Mouse (Mus musculus) kidney, postnatal 36 days (tissue): ENCODE measurements around the gene Poc1b.
"Not testable (repeated sequence)": the region's sequence is repeated elsewhere in the genome, so short reads cannot be mapped to it uniquely, and the experiment has no call there.

Experiments used
- DNase-seq, 2 experiments: peaks; one replicate each; pipeline ENCODE4 v3.0.0; 2021 to 2022; ENCODE audit warnings: mixed read lengths in 2 of 2

Poc1b gene

DNA sequence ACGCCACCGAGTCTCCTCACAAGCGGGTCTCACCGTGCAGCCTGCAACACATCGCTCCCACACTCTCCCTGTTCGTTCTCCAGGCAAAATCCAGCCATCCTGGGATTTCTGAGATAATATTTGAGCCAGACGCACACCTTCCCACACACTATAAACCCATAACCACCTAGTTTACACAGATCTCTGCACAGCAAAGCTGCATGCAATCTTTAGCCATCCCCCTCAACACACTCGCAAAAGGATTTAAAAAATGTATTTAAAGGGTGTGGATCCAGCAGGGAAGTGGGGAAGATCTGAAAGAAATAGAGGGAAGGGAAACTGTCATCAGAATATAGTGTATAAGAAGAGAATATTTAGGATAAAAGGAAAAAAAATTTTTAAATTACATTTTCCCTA lies 9.4 kb downstream of the Poc1b start:
- DNase-seq: no peak

DNA sequence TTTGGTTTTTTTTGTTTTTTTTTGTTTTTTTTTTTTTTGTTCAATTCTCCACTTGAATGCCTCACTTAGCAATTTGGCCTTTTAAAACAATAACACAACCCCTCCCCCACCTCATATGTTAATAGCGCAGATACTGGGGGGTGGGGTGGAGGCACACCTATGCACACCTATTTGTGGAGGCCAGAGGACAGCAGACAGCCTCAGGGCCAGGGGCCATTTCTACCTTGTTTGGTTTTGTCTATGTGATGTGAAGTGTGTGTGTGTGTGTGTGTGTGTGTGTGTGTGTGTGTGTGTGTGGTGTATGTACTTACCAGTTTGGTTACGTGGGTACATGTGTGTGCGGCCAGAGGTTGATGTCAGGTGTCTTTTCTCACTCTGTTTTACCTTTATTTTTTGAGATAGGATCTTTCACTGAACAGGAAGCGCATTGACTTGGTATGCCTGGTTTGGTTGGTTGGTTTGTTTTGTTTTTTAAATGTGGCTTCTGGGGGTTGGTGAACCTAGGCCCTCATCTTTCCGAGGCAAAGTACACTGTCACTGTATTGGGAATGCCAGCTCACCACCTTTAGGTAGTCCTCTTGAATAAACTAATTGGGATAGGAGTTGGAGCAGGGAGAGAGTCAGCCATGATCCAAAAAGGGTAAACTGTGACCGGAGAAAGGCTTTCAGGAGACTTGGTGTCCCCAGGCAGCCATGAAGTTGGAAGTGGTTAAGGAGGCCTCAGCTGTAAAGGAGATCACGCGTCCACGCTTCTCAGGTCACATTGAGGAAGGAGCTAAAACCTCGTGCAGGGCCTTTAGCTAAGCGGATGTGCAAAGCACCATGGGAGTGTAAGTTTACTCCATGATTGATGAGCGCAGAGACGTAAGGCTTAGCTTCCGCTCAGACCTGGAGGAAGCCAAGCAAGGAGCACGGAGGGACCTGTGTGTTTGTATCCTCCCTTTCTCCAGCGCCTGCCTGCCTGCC lies 10.1 kb downstream of the Poc1b start:
- no peak for DNase-seq

DNA sequence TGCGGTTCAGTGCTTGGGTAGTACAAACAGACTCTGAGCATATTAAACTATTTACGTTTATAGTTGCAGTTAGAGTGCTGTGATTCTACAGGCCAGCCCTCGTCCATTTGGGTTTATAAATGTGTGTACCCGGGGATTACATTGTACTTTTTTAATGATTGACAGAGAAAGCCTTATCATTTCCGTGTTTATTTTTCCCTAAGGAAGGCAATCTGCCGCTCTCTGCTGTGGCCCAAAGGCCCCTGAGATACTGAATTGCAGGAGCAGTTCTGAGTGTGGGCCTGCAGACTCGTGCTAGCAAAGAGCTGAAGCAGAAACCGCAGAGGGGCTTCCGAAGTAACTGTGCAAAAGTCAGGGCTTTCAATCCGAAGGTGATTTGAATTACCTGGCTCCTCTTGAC lies 11.0 kb downstream of the Poc1b start:
- DNase-seq: no peak

DNA sequence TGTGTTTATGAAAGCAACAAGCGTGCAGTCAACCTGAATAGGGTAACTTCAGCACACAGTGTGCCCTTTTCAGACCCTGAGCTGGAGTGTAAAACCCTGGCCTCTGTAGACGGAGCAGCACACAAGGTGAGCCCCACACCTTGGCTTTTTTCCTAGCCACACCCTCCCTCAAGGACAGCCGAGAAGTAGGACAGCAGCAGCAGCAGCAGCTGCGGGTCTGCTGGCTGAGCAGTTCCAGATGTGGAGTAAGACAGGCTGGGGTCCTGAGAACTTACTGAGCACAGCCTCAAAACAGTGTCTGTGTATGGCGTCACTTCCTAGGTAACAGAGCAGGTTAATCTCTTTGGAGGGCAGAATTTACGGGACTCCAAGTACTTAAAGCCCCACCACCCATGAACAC lies 11.9 kb downstream of the Poc1b start:
- DNase-seq: no peak

DNA sequence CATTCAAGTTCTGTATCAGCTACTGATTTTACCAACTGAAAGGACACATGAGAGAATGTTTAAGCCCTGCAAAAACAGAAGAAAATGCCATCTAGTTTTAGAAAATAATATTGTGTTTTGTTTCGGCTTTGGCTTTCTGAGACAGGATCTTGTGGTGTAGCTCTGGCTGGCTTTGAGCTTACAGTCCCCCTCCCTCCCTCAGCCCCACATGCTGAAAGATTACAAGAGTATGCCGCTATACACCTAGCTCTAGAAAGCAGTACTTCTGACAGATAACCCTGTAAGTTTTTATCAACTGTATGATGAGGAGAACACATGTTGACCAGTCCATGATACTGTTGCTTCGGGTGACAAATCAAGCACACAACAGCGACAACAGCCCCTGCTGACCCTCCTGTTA lies 12.6 kb downstream of the Poc1b start:
- no peak for DNase-seq

DNA sequence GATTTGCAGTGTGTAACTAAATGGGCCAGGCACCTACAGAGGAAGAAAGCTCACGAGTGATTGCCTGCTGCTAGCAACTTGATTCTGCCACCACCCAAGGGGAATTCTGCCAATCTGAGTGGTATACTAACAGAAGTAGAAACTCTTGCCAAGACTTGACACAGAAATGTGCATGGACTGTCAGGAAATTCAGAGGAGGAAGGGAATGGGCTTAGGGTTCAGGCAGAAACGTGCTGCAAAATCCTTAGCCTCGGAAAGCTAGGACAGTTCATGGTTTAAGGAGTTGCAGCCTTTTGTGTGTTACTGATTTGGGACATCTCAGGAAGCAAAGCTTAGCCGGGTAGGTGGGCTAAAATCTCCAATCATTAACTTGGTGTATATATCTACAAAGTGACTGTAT lies 19.4 kb downstream of the Poc1b start, which contains the start of gene Phxr2:
Gene Phxr2, minus strand, starts transcription at position 101 of the 400 bp plus-strand sequence.
- DNase-seq: no peak

DNA sequence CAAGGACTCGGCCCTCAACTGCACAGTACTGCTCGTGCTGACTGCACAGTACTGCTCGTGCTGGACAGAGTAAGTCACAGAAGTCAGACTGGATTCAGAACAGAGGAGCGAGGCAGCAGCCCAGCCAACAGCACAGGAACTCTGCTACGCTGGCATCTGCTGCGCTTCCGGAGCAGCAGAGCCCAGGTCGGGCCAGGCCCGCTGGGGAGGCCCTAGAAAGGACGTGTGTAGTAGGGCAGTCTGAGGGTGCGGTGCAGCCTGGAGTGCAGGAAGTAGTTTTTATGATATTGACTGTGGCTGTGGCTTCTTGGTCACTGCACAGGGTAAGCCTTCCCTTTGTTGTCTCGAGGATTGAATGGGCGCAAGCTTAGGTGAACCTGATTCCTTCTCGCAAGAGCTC lies 20.1 kb downstream of the Poc1b start:
- DNase-seq: no peak

DNA sequence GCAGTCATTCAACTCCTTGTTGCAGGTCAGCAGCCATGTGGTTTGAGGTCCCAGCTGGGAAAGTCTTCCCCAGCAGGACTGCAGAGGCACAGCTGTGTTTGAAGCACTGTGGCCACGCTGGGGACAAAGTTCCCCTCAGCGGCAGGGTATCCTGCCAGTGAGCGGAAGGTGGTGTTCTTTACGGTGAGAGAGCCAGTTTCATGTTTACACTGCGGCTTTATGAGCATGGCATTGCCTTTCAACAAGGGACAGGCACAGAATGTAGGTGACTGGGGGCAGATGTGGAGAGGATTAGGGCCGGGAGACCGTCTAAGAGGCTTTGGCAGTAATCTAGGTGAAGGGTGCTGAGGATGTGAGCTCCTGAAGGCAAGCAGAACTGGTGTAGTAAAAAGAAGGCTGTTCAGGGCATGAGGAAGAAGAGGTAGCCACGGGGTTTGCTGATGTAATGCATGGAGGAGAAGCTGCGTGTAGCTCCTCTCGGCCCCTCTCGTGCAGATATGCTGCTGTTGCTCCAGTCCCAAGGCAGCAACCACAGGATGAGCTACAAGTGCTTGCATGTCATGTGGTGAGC lies 20.9 kb downstream of the Poc1b start:
- DNase-seq: peak in 1 of 2 experiments; percentile 43

DNA sequence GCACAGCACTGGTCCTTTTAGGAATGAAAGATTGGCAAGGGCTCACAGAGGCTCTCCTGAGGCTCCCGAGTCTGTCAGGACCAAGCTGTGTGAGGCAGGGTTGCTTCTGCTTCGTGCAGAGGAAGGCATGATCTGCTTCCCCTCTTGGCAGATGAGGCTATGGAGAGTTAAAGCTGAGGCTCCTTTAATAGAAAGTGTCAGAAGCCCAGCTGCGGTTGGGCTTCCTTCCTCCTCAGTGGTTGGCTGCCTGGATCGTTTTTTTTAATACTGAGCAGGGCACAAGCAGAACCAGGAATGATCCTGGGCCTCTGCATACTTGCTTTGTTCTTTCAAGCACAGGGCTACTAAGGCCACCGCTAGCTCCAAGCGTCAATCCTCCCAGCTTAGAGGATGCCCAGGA lies 23.8 kb downstream of the Poc1b start:
- DNase-seq: peak in 1 of 2 experiments; percentile 21

DNA sequence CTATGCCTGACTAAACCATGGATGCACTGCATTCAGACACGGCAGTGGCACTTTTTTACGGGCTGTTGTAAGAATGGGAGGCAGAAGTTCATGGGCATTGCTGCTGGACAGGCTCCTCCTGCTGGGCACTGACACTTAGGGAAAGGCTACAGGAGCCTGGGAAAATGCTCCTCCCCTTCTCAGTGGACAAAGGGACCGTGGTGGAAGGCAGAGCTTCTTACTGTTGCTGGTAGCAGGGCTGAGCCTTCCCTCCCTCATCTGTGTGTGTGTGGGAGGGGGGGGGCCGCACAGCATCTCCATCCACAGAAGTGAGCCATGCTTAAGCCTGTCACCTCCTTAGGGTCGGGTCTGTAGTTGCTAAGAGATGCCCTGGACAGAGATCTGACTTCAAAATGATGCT lies 24.5 kb downstream of the Poc1b start:
- no peak for DNase-seq

DNA sequence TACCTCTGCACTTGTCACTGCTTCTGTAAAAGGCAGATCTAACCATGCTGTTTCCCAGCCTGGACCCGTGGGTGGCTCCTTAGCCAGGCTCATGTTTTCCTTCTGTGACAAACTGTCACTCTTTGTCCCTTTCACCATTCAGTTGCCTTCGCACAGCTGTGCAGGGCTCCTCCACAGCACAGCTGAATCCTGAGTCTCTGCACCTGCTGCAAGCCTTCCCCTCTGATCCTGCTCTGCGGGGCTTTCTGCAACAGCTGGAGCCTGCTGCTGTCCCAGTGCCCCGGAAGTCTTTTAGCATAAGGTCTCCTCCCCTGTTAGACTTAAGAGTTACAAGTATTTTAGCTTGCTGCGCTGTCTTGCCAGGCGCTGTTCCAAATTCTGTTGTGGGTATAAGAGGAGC lies 25.4 kb downstream of the Poc1b start:
- DNase-seq: no peak

DNA sequence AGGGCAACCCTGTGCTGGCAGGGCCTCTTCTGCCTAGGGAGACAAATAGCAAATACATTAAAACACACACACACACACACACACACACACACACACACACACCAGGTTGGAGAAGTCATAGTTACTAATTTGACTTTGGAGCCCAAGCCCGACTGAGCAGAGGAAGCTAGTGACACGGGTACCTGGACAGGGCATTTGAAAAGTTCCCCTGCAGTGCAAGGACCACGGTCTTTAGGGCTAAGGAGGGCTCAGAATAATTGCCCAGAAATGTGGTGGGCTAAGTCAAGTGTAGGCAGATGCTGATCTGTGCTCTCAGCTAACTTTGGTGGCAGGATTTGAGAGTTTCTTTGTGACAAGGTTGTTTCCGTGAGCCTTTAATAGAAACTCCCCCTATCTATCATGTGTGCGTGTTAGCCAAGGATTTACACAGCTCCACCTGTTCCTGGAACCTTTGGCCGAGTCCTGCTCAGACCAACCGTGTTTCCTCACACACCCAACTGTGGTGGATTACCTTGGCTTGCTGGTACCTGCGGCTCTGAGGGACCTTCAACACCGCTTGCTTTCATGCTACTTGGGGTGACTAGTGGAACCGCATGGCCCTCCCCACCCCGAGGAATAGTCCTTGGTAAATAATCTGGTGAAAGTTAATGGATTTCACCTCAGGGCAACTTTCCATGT lies 25.9 kb downstream of the Poc1b start:
- DNase-seq: no peak

DNA sequence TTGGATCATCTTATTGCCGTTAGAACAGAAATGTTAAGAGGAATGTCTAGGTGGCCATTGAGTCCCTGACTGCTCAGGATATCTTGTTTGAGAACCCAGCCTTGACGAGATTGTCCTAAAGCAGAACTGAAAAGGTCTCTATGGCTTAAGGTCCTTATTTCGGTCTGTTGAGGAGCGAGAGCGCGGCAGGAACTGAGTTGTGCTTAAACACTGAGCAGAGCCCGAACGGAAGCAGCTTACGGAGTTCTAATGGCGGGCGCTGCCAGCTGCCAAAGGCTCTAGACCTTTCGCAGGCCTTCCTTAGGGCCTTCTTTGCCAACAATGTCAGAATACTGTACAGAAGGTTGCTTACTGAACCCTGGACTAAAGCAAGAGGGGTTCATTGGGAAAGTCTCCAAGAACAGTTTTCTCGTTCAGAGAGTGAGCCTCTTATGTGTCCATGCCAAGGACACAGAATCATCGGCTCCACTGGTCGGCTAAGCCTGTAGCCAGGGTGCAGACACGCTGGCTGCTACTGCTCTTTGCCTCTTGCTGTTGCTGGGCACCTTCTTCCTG lies 26.6 kb downstream of the Poc1b start:
- DNase-seq: no peak

DNA sequence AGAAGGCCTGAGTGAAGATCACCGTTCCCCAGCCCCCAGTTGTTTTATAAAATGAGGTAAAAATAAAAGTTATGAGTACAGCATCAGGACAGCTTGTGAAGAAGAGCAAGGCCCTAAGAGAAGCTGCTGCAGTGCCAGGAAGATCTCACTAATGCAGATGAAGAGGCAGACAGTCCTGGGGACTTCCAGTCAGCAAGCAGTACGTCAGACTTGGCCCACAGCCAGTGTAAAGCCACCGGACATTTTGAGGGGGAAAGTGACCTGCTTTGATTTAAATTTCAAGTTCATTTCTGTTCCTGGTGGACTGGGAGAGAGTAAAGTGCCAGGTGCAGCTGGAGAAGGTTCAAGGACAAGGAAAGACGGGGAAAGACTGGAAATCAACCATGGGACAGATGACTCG lies 29.5 kb downstream of the Poc1b start:
- no peak for DNase-seq

DNA sequence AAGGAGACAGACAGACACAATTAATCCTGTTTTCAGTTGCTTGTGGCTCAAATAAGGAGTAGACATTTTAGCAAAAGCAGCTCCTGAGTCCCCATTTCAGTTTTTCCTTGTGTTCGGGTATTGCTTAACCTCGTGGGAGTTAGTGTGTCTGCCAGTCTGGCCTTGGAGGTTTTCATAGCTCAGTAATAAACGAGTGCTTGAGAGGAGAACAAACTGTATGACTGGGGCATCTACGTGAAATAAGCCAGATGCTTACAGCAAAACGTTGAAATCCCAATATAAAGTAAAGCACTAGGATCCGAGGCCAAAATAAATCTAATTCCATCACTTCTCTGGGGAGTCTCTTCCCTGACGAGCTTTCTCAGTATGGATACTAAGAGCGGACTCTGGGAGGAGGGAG lies 38.8 kb downstream of the Poc1b start:
- no peak for DNase-seq

DNA sequence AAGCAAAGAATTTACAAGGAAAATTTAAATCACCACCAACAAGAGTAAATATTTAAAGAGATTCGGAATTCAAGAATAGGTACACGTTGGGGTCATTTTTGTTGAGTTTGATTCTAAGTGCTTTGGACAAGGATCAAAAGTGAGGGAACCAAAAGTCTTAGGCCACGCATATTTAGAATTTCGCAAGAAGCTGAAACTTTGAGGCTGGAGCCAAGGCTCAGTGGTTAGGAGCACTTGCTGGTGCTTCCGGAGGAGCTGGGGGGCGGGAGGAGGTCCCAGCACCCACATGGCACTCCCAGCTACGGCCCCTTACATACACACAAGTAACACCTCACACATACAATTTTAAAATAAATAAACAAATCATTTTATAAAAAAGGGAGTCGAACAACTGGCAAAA lies 39.8 kb downstream of the Poc1b start:
- no peak for DNase-seq

DNA sequence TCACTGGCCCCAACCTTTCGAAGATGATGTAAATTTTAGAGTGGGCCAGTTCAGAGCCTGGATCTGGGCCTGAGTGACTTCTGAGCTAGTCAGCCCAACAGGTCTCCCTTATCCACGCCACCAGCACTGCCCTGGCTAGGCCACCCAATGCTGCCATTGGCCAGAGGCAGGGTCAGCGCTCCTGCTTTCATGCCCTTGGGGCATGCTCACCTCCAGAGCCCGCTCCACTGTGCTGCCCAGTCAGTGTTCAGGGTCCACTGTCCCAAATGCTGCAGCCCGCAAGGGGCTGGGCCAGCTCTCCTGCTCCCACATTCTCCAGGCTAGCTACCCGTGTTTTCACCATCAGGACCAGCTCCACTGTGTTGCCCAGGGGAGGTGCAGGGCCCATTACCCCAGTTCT lies 43.2 kb downstream of the Poc1b start:
- no peak for DNase-seq

DNA sequence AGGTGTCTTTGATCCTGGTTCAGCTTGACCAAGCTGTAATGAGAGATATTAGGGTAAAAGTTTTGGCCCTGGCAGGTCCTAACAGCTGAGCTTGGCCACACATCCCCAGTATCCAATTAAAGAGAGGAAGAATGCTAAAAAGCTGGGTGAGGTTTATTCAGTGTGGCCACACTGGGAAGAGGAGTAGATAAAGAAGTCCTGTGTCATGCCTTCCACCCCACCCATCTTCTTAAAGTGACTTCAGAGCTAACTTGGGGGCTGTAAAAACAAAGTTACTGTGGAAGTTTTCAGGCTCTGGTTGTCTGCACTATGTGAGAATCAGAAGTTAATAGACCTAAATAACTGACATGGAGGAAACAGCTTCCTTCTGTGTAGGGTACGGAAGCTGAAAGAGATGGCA lies 44.7 kb downstream of the Poc1b start:
- no peak for DNase-seq

DNA sequence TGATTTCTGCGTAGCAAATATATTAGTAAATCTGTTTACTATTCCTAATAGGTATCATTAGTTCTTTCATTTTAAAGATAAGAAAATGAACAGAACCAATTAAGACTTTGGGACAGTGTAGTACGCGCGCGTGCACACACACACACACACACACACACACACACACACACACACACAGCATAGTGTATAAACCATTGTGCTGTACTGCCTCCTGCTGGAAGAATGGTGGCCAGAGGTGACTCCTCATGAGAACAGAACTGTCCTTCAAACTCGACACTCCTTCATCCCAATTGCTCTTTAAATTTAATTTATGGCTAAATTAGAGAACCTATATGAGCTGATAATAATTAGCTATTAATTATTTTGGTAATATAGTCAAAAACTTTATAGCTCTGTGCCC lies 45.2 kb downstream of the Poc1b start:
- peak; percentile 43 to 77 for DNase-seq

DNA sequence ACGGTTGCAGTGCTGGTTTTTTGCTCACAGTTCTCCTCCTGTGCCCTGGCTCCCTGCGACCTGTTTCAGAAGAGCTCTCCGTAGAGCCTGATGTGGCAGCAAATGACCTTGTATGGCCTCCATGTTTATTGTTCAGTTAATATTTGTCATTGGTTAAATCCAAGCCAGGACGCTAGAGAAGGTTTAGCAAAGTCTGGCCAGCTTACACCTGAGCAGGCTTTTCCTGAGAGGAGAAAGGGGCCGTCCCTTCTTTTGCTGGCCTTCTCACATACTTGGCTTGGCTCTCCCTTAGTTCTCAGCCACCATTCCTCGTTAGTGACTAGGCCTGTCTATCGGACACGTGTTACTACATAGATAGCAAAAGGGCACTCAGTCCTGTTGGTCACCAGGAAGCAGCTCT lies 47.8 kb downstream of the Poc1b start:
- no peak for DNase-seq

DNA sequence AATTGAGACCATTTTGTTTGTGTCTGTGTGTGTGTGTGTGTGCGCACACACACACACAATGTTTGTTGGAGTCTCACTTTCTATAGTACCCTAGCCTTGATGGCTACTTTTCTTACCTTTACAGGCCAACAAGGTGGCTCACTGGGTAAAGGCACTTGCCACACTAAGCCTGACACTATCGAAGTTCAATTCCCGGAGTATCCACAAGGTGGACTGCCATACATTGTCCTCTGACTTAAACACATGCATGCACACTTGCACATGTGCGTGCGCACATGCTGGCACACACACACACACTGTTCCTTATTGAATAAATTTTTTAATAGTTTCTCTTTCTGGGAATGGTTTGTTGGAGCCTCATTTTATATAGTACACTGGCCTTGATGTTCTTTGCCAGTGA lies 50.0 kb downstream of the Poc1b start:
- no peak for DNase-seq

DNA sequence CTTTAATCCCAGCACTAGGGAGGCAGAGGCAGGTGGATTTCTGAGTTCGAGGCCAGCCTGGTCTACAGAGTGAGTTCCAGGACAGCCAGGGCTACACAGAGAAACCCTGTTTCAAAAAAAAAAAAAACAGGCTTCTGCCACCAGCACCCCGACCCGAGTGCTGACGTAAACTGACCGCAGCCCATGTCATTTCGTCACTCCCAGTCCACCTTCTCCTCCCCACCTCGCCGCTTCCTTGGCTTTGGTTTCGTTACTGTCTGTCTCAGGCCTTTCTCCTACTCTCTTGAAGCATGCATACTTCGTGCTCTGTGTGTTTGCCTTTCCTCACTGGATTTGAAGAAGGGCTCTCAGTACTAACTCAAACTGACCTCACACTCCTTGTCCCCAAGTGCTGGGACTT lies 50.9 kb downstream of the Poc1b start:
- not testable (repeated sequence) for DNase-seq

DNA sequence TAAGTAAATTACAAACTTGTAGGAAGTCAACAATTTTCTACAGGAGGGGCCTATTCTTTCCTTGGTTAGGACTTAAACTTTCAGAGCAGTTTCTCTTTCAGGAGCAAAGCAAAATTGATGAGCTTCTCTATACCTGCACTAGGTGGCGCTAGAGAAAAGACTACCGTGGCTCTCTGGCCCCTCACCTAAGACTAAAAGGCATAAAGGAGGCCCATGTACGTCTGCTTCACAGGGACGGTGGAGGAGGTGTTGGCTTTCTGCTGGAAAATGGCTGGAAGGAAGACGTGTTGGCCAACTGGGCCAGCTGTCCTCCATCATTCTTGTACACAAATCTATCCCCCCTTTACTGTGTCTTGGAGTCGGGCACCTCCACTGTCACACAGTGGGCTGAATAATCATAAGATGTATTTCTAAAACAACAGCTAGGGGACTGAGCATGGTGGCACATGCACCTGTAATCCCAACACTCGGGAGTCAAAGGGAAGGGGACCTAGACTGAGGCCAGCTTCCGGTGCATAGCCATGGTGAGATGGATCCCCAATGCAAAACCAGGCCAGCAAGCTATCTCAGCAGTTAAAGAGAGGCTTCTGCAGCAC lies 55.2 kb downstream of the Poc1b start:
- peak; percentile 45 to 53 for DNase-seq
